Mouse (Mus musculus): ENCODE measurements around the gene Cenpv.
"Not testable (repeated sequence)": the region's sequence is repeated elsewhere in the genome, so short reads cannot be mapped to it uniquely, and the experiment has no call there.

The Cenpv gene

GRCm38 (mm10) chr11:62508816-62509215 lies 30.2 kb downstream of the Cenpv start:
- DNase-seq (ENCODE audit: low read depth, low spot score): not testable (repeated sequence)

DNA sequence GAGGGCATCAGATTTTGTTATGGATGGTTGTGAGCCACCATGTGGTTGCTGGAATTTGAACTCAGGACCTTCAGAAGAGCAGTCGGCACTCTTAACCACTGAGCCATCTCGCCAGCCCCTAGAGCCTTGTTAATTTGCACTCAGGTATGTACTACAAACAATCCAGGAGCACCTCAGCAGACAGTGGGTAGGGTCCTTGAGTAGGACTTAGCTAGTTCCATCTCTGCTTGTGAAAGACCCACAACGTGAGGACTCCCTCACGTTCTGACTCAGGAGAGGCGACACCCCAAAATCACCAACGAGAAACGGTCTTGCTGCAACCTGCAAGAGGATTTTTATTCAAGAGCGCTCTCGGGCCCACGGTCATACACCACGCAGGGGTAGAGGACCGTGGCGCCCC lies 30.7 kb downstream of the Cenpv start:
- not testable (repeated sequence) for DNase-seq (ENCODE audit: low read depth, low spot score)

- DNase-seq (ENCODE audit: low read depth, low spot score): no peak
Measured at GRCm38 (mm10) chr11:62507683-62508082, 31.4 kb downstream of the Cenpv start.

- DNase-seq (ENCODE audit: low read depth, low spot score): no peak
Measured at GRCm38 (mm10) chr11:62500529-62500928, 38.5 kb downstream of the Cenpv start.

DNA sequence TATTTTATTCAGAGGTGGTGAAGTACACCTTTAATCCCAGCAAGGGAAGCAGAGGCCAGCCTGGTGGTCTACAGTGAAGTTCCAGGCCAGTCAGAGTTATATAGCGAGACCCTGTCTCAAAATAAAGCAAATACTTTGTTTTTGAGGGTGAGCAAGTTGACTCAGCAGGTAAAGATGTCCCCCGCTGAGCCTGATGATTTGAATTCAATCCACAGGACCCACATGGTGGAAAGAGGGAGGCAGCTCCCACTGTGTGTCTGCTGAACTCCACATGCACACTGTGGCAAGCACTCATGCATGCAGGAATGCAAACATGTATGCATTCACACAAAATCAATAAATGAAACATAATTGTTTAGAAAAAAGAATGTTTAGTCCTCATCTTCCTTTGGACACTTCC lies 40.3 kb downstream of the Cenpv start:
- no peak for DNase-seq (ENCODE audit: low read depth, low spot score)

DNA sequence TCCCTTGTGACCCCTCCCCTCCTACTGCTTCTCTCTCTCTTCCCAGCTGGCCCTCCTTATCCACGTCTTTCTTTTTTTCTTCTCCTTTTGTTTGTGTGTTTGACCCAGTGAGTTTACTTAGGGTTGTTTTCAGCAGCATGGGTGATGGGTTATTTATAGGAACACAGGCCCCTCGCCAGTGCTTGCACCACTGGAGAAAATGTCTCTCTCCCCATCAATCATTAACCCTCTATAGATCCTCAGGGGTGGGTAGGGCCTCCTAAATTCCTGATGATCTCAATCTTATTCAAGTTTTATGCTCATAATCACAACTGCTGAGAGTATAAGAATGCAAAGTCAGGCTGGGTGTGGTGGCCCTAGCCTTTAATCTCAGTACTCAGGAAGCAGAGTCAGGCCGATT lies 41.9 kb downstream of the Cenpv start:
- DNase-seq (ENCODE audit: low read depth, low spot score): no peak

- peak; percentile 25 for DNase-seq (ENCODE audit: low read depth, low spot score)
Measured at GRCm38 (mm10) chr11:62496151-62496715, 42.8 kb downstream of the Cenpv start.

DNA sequence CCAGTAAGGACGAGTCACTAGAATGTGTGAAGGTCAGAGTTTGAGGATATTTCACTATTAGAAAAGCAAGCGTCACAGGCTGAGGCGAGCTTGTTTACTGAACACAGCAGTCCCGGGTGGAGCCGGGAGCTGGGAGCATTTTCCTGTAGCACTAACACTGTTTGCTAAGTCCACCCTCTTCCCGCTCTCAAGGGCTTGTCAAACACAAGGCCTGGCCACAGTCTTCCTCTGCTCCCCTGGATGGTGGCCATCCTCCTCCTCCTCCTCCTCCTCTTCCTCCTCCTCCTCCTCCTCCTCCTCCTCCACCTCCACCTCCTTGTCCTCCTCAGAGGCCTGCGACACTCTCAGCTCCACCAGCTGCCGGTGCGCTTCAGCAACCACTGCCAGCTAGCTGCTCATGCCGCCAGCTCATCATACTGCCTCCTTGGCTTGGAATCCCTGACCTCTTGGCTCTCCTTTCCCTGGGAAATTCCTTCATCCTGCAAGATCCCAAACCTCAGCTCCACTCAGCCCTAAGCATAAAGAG lies 43.7 kb downstream of the Cenpv start:
- DNase-seq (ENCODE audit: low read depth, low spot score): no peak

DNA sequence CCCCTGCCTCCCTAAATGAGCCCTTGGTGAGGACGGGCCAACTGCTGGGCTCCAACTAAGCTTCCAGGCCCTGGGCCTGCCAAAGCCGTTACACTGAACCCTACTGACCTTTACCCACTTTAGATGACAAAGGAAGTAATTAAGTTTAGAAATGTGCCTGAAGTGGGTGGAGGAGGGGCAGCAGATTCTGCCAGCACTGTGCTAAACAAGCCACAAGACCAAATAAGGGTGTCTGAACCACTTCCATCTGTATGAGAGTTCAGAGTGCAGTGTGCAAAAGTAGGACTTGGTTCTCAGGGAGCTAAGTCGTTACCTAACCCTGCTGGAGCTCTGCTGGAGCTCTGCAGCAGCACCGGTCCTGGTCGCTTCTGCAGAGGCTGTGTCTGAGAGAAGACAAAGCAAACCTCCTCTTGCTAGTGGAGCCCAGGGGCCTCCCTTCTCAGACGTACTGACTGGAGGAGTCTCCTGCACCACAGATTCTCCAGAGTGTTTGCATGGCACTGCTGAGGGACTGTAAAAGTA lies 44.2 kb downstream of the Cenpv start:
- no peak for DNase-seq (ENCODE audit: low read depth, low spot score)

DNA sequence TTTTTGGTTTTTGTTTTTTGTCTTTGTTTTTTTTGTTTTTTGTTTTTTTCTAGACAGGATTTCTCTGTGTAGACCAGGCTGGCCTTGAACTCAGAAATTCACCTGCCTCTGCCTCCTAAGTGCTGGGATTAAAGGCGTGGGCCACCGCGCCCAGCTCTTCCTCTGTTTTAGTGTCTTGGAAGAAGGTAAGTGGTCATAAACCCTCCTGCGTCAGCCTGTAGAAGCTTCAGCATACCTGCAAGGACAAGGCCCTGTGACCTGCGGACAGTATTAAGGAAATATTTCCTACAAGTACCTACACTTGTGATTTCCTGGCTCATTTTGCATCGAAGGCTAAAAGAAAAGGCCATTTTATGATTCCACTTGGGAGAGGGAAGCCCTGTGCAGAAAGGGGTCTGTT lies 45.4 kb downstream of the Cenpv start:
- DNase-seq (ENCODE audit: low read depth, low spot score): no peak

- no peak for DNase-seq (ENCODE audit: low read depth, low spot score)
Measured at GRCm38 (mm10) chr11:62487540-62488350, 51.3 kb downstream of the Cenpv start.

GRCm38 (mm10) chr11:62486949-62487348 lies 52.1 kb downstream of the Cenpv start:
- DNase-seq (ENCODE audit: low read depth, low spot score): no peak

DNA sequence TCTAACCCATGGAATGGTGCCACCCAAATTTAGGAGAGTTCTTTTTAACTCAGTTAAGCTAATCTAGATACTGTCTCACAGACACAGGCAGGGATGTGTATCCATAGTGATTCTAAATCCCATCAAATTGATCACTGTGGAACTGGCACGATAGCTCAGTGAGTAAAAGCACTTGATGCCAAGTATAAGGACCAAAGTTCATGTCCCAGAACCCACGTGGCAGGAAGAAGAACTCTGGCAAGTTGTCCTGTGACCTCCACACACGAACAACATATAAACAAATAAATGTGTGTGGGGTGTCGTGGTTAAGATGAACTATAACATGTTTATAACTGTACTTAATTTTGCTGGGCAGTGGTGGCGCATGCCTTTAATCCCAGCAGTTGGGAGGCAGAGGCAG lies 59.5 kb downstream of the Cenpv start:
- DNase-seq (ENCODE audit: low read depth, low spot score): no peak

- DNase-seq (ENCODE audit: low read depth, low spot score): no peak
Measured at GRCm38 (mm10) chr11:62478931-62479330, 60.1 kb downstream of the Cenpv start.

DNA sequence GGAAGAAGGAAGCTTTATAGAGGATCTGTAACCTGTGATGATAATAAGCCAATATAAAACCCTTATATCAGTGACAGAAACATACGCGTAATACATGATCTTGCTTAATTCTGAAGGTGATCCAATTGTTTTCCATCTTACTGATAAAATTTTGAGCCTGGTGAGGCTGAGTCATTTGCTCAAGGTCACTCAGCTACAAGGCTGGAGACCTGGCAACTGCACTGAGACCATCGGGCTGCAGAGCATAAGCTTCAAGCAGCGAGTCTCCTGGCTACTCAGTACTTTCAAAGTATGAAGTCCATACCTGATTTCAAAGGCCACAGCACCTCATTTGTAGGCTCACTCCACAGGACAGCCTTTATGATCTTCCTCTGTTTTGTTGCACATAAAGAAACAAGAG lies 62.9 kb downstream of the Cenpv start:
- no peak for DNase-seq (ENCODE audit: low read depth, low spot score)
